Mouse (Mus musculus) forebrain, postnatal 0 days (tissue): ENCODE results near the gene Rnft2. TPM values are rescaled to one million over a fixed set of nuclear protein-coding genes. Genes with fewer than 3 reads are reported as not detected.

ENCODE experiments used
- ATAC-seq: fragments of 200-750 bp; cut with Nextera tagmentation; 2 replicates; pipeline ENCODE4 v1.8.0; 2017; ENCODE audit warnings: mild to moderate bottlenecking, moderate library complexity
- DNase-seq: peaks from one replicate; pipeline ENCODE4 v3.0.0-alpha.2; 2015
- H3K27ac ChIP-seq: fragments of 300-500 bp; sonication (generic); 2 replicates; pipeline ENCODE4 v1.5.1; 2014; ENCODE audit warnings: low read depth, mild to moderate bottlenecking, antibody characterized with exemption, low read length, moderate library complexity, mixed read lengths
- H3K27me3 ChIP-seq: fragments of 300-500 bp; sonication (generic); 2 replicates; pipeline ENCODE4 v1.6.1; 2014; ENCODE audit warnings: mild to moderate bottlenecking, low read length, mixed read lengths; ENCODE audit not compliant: insufficient read depth
- H3K36me3 ChIP-seq: fragments of 300-500 bp; sonication (generic); 2 replicates; pipeline ENCODE4 v1.6.1; 2014; ENCODE audit warnings: mild to moderate bottlenecking, moderate library complexity; ENCODE audit not compliant: insufficient read depth
- H3K4me1 ChIP-seq: fragments of 300-500 bp; sonication (generic); 2 replicates; pipeline ENCODE4 v1.6.1; 2014; ENCODE audit warnings: antibody characterized with exemption; ENCODE audit not compliant: insufficient read depth
- H3K4me2 ChIP-seq: fragments of 300-500 bp; sonication (generic); 2 replicates; pipeline ENCODE4 v1.6.1; 2014; ENCODE audit warnings: low read depth, mild to moderate bottlenecking, moderate library complexity
- H3K4me3 ChIP-seq: fragments of 300-500 bp; sonication (generic); 2 replicates; pipeline ENCODE4 v1.5.1; 2014; ENCODE audit warnings: low read depth, low read length, mixed read lengths
- H3K9ac ChIP-seq: fragments of 300-500 bp; sonication (generic); 2 replicates; pipeline ENCODE4 v1.6.1; 2014; ENCODE audit warnings: mild to moderate bottlenecking
- H3K9me3 ChIP-seq: fragments of 300-500 bp; sonication (generic); 2 replicates; pipeline ENCODE4 v1.6.1; 2016; ENCODE audit warnings: low read length
- CTCF ChIP-seq: sonication (generic); IDR thresholded peaks from 2 replicates; pipeline ENCODE4 v1.5.1; 2016; ENCODE audit warnings: antibody characterized with exemption, control low read depth, low read depth
- WGBS: fragments of 180-500 bp; shearing (Covaris S2); extraction: QIAGEN DNeasy Blood & Tissue Kit; methylation state at CpG from one replicate; pipeline ENCODE4 v1.1.7; 2014; 5-methylcytosine and 5-hydroxymethylcytosine counted together
- polyA plus RNA-seq: library from polyadenylated mRNA; unstranded; fragments of >200 nt; fragmentation: Nextera tagmentation; extraction: Ambion mirVana; gene quantifications from 2 replicates; pipeline ENCODE4 v1.2.1, GENCODE M21; 2015
- total RNA-seq: library from RNA; depleted of rRNA; stranded (reverse); fragments of >200 nt; gene quantifications from 2 replicates; pipeline ENCODE4 v1.2.3, GENCODE M21; 2014

The Rnft2 gene
- total and polyA plus RNA-seq, 2 experiments from 2014 or later, result 12.4 to 87.8 TPM

DNA sequence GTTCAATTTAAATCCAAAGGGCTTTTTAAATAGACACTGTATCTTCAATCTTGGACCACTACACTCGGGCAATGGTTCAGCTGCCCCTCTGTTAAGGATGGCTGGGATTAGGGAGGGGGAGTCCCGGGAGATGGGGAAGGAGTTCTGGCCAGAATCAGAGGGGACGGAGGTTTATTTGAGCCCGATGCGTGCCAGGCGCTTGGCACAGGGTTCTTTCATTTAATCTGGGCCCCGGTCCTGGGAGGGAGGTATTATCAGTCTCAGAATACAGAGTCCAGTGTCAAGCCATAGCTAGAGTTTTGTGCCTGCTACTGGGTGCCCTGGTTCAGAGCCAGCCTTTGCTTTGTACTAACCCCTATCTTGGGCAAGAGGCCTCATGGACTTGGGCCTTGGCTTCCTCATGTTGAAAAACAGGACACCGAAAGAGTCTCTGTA lies 77.3 kb downstream of the Rnft2 start:
- WGBS, result 44% methylated on average over 8 of the region's 8 CpGs
- peaks cover 7% of the 10 kb centered on the region; the same call in 1 of the 2 replicates for H3K4me1 ChIP-seq
- no peak overlapping the region for H3K4me3 ChIP-seq
- H3K9ac ChIP-seq, result no peak overlapping the region
- H3K4me2 ChIP-seq, result no peak overlapping the region
- no peak for TF ChIP-seq CTCF
- no peaks in the 10 kb centered on the region for H3K36me3 ChIP-seq
- H3K27me3 ChIP-seq, result peaks cover 19% of the 10 kb centered on the region
- DNase-seq (peak; percentile 41), ATAC-seq (no peak)
- no peaks in the 10 kb centered on the region for H3K9me3 ChIP-seq
- H3K27ac ChIP-seq, result no peak overlapping the region

DNA sequence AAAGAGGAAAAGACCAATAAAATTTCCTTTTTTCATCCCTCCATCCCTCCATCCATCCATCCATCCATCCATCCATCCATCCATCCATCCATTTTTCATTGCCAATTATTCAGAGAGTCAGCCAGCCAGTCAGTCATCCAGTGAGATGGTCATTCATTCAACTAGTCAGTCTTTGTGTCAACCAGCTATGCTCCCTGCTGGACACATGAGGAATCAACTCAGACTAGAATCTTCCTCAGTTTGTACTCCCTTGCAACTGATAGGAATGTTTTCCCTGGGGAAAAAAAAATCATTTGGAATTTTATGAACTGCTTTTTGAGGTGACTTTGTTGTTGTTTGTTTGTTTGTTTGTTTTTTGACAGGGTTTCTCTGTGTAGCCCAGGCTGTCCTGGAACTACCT lies 79.5 kb downstream of the Rnft2 start:
- no peak for ATAC-seq
- peak; percentile 12; the same call in 1 of the 2 replicates for TF ChIP-seq CTCF

DNA sequence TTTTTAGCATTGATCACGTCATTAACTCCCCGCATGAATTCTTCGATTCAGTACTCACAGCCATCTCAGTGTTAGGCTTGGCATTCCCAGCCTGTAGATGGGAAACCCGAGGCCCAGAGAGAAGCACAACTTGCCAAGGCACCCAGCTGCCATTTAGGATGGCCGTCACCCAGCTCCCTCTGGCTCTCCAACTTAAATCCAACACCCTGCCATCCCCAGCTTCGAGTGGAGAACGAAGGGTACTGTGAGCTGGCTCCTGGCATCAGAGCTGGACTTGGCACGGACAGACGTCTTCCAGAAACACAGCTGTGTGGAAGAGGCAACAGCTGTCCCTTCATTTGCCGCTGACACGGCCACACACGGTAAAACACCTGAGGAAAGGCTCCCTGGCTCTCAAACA lies 80.3 kb downstream of the Rnft2 start, which contains the start of gene Hrk:
Gene Hrk (plus strand): TSS at position 68 of the 400 bp plus-strand sequence.
- Histone ChIP-seq H3K4me2 (no peak within 1 kb of the TSS), H3K27me3 (peaks cover 12% of the 10 kb centered on the region; the same call in 1 of the 2 replicates), H3K4me1 (0 out of 2 replicates have a peak, but pooled peaks cover 4% of the 10 kb centered on the region), H3K4me3 (no peak within 1 kb of the TSS), H3K9ac (no peak within 1 kb of the TSS), H3K36me3 (no peaks in the 10 kb centered on the region), H3K27ac (no peak within 1 kb of the TSS), H3K9me3 (no peaks in the 10 kb centered on the region)
- DNase-seq, result peak; percentile 43
- TF ChIP-seq CTCF, result no peak
- ATAC-seq, result no peak
- WGBS, result 52% methylated on average over 12 of the region's 12 CpGs

More for the DNA sequence above, 79.5 kb downstream of the Rnft2 start:
- no peak overlapping the region for H3K9ac ChIP-seq
- no peaks in the 10 kb centered on the region for H3K36me3 ChIP-seq
- H3K4me1 ChIP-seq, result 0 out of 2 replicates have a peak, but pooled peaks cover 4% of the 10 kb centered on the region
- DNase-seq, result no peak
- no peaks in the 10 kb centered on the region for H3K9me3 ChIP-seq
- H3K4me3 ChIP-seq, result no peak overlapping the region
- no peak overlapping the region for H3K27ac ChIP-seq
- peaks cover 12% of the 10 kb centered on the region; the same call in 1 of the 2 replicates for H3K27me3 ChIP-seq
- H3K4me2 ChIP-seq, result no peak overlapping the region

DNA sequence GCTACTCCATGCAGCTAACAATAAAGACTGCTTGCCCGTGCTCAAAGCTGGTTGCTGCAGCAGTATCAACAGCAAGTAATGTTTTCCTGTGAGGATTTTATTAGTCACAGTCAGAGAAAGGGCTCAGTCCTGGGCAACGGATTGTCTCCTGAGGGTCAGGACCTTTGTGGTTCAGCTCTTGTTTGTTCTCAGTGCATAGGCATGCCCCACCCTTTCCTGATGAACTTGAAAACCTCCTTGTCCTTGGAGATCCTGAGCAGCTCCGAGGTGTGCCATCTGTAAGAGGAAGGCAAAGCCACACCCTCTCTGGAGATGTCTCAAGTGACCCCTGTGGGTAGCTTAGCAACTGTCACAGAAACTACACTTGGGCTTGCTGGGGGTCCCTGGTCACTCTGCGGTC lies 84.2 kb downstream of the Rnft2 start:
- Histone ChIP-seq H3K9ac (no peak overlapping the region), H3K4me1 (no peaks in the 10 kb centered on the region; the same call in 1 of the 2 replicates), H3K4me2 (no peak overlapping the region), H3K4me3 (no peak overlapping the region), H3K9me3 (no peaks in the 10 kb centered on the region), H3K27me3 (peaks cover 9% of the 10 kb centered on the region; the same call in 1 of the 2 replicates), H3K36me3 (no peaks in the 10 kb centered on the region), H3K27ac (no peak overlapping the region)
- WGBS, result 51% methylated on average over 4 of the region's 4 CpGs
- ATAC-seq (no peak), DNase-seq (no peak)
- TF ChIP-seq CTCF, result no peak

DNA sequence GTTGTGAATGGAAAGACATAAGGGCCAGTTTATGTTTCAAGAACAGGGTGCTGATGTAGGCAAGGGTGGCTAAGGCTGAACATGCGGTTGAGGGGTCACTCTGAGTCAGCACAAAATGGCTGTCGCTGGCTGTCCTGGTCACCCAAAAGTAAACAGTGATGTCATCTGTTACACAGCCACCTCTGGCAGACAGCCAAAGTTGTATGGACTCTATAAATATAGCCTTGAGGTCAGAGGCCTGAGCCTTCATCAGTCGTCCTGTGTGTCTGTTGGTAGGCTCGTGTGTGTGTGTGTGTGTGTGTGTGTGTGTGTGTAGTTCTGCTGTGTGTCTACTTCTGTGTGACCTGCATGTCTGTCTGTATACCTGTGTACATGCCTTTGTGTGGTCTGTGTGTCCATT lies 87.9 kb downstream of the Rnft2 start:
- WGBS, result 61% methylated on average over 4 of the region's 4 CpGs
- Histone ChIP-seq H3K4me3 (no peak overlapping the region), H3K9me3 (no peaks in the 10 kb centered on the region), H3K4me1 (peaks cover 4% of the 10 kb centered on the region; the same call in 1 of the 2 replicates), H3K4me2 (no peak overlapping the region), H3K9ac (no peak overlapping the region), H3K27me3 (0 out of 2 replicates have a peak, but pooled peaks cover 3% of the 10 kb centered on the region), H3K36me3 (no peaks in the 10 kb centered on the region), H3K27ac (no peak overlapping the region)
- TF ChIP-seq CTCF, result no peak
- DNase-seq, result no peak
- no peak for ATAC-seq

DNA sequence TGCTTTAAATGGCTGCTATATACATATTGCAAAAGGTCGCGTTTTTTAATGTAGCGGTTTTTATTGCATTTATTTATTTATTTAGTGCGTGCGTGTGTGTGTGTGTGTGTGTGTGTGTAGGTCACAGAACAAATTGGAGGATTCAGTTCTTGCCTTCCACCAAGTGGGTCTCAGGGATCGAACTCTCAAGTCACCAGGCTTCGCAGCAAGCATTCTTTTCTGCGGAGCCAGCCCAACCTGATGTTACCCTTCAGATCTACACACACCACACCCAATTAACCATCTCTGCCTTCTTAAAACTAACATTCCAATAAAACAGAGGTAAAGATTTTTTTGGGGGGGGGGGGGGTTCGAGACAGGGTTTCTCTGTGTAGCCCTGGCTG lies 89.4 kb downstream of the Rnft2 start:
- Histone ChIP-seq H3K9ac (peak overlapping the region; percentile 82), H3K4me2 (peak overlapping the region; percentile 82), H3K36me3 (no peaks in the 10 kb centered on the region), H3K27me3 (no peaks in the 10 kb centered on the region), H3K4me3 (peak overlapping the region; percentile 93), H3K27ac (no peak overlapping the region), H3K9me3 (no peaks in the 10 kb centered on the region), H3K4me1 (peaks cover 4% of the 10 kb centered on the region; the same call in 1 of the 2 replicates)
- WGBS, result 27% methylated on average over 9 of the region's 9 CpGs
- no peak for DNase-seq
- TF ChIP-seq CTCF, result no peak
- ATAC-seq, result peak; percentile 35; the same call in 1 of the 2 replicates

DNA sequence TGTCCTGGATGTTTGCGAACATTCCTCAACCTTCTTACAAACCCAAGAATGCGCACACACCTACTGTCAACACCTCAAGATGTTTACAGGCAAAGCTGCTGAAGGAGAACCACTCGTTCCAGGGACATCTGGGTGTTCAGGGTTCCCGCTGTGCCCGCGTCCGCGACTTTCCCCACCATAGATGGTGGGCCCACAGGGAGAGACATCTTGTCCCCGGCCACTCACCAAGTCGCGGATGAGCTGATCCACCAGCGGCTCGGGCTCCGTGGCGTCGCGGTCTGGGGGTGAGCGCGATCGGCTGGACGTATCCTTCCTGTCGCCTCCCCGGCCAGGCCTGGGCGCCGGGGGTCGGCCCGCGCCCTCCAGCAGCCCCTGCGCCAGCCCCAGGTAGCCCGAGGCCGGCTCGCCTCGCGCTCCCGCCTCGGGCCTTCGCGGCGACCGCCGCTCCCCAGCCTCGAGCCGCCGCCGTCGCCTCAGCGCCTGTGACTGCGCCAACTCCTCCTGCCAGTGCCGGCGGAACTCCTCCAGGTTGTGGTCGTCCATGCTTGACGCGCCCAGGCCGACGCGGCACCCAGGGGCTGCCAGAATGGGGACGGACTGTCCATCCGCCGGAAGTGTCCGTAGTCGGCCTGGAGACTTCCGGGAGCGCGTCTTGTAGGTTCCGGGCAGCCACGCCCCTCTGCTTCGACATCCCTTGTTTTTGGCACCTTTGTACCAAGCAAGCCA lies 89.9 kb downstream of the Rnft2 start, which contains the start of gene Fbxw8:
Gene Fbxw8 (minus strand): TSS at position 626 of the 726 bp plus-strand sequence.
- H3K27ac ChIP-seq, result no peak within 1 kb of the TSS
- H3K36me3 ChIP-seq, result no peaks in the 10 kb centered on the region
- no peak for TF ChIP-seq CTCF
- H3K27me3 ChIP-seq, result no peaks in the 10 kb centered on the region
- peak within 1 kb of the TSS; percentile 93 for H3K4me3 ChIP-seq
- ATAC-seq (peak; percentile 95), DNase-seq (peak; percentile 93)
- peaks cover 4% of the 10 kb centered on the region; the same call in 1 of the 2 replicates for H3K4me1 ChIP-seq
- H3K9ac ChIP-seq, result peak within 1 kb of the TSS; percentile 82
- no peaks in the 10 kb centered on the region for H3K9me3 ChIP-seq
- under 1% methylated on average over 65 of the region's 67 CpGs for WGBS
- peak within 1 kb of the TSS; percentile 82 for H3K4me2 ChIP-seq
